In the genomic region with DNA sequence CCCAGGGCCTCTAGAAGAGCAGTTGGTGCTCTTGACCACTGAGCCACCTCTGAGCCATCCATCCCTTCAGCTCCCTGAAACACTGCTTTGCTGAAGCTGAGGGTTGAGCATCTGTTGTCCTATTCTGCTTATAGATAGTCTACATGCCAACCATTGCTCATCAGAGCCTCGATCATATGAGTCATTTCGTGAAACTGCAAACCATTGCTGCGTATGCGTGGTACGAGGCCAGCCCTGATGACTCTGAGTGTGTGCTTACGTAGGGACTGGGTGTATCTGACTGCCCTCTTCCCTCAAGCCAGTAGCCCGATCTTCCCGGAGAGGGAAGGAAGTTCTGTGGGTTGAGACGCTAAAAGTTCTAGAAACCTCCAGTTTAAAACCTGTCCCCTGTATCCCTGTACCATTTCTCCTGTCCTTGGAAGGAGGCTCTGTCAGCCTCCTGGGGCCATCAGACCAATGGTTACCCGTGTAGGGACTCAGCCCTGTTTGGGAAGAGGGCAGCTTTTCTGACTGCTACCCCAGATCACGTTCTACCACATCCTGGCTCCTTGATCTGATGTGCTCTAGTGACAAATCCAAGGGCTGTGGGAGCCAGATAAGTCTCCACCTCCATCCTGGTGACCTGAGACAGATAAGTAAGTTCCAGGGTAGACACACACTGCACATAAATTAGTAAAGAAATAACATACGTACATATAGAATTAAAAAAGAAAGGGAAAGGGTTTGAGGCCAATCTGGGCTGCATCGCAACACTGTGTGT, we compare ENCODE assay signal across 14 mouse cellular contexts. TPM values are rescaled to one million over a fixed set of nuclear protein-coding genes. Genes with fewer than 3 reads are reported as not detected.
DNase-seq lines count a peak whose midpoint lies in the region; ATAC-seq lines count a peak whose summit lies in the region.
"Had no signal": no experiment of that assay in that cellular context is flagged by ENCODE, and none has a peak within 500 bp of the region (broad histone marks: within the 10 kb centered on the region; RNA-seq: fewer than 3 reads in every experiment).

No protein-coding gene starts in this region.

- WGBS in liver, embryonic 13.5 days (ENCODE audit: insufficient replicate concordance): 35% methylated on average over 13 of the region's 13 CpGs

- no peak overlapping the region for H3K4me3 ChIP-seq in brown adipose tissue, adult 24 weeks (ENCODE audit: insufficient read depth, low read depth, low read length)
- no peak overlapping the region for H3K4me3 ChIP-seq in liver, embryonic 13.5 days (replicated peaks)
- H3K4me3 ChIP-seq: embryonic facial prominence, embryonic 13.5 days; midbrain, embryonic 10.5 days had no signal

- peak; percentile 83 for ATAC-seq in liver, embryonic 13.5 days (ENCODE audit: low read depth)
- peak; percentile 69 for ATAC-seq in neutrophil, adult 5-6 weeks (ENCODE audit: extremely low read depth, insufficient number of reproducible peaks, low FRiP score, poor library complexity, severe bottlenecking)

- peaks cover 23% of the 10 kb centered on the region for H3K4me1 ChIP-seq in brown adipose tissue, adult 24 weeks (ENCODE audit: control insufficient read depth, insufficient read depth, insufficient read length, low read length)
- H3K4me1 ChIP-seq in liver, embryonic 13.5 days (replicated peaks): peaks cover 43% of the 10 kb centered on the region

- no peak overlapping the region for H3K9ac ChIP-seq in liver, embryonic 13.5 days
- H3K9ac ChIP-seq: embryonic facial prominence, embryonic 13.5 days had no signal

- H3K27ac ChIP-seq in brown adipose tissue, adult 24 weeks (replicated peaks; ENCODE audit: low read depth, low read length): peak overlapping the region; percentile 41; the same call in 1 of the 2 replicates
- no peak overlapping the region for H3K27ac ChIP-seq in liver, embryonic 13.5 days
- H3K27ac ChIP-seq: embryonic facial prominence, embryonic 13.5 days; midbrain, embryonic 10.5 days had no signal

- no peaks in the 10 kb centered on the region for H3K27me3 ChIP-seq in liver, embryonic 13.5 days

- peak overlapping the region; percentile 35 for H3K4me2 ChIP-seq in liver, embryonic 13.5 days
- H3K4me2 ChIP-seq: embryonic facial prominence, embryonic 13.5 days had no signal

- no peaks in the 10 kb centered on the region for H3K9me3 ChIP-seq in liver, embryonic 13.5 days (replicated peaks)
- H3K9me3 ChIP-seq: embryonic facial prominence, embryonic 13.5 days; midbrain, embryonic 10.5 days had no signal

- DNase-seq in right cerebral cortex, adult 18-20 months: peak; percentile 54
- no peak for DNase-seq in right cerebral cortex, postnatal 4 days
- peak; percentile 17 for DNase-seq in liver, embryonic 13.5 days
- no peak for DNase-seq in urinary bladder, postnatal 4 days (ENCODE audit: low spot score in 2 of 2)
- no peak for DNase-seq in testis, postnatal 10 days (ENCODE audit: low spot score)
- DNase-seq in gastrocnemius, adult 18-20 months (ENCODE audit: low spot score): no peak
- DNase-seq: cerebellum, adult 2 months; kidney, adult 2 months had no signal

- no peaks in the 10 kb centered on the region for H3K36me3 ChIP-seq in liver, embryonic 13.5 days
- H3K36me3 ChIP-seq: embryonic facial prominence, embryonic 13.5 days; midbrain, embryonic 10.5 days had no signal

RNA-seq across cellular contexts. Expression of gene Anxa11, which starts 20.0 kb away (rescaled TPM):
- 33.6 and 35.3 TPM in 2 replicates for polyA plus RNA-seq in brown adipose tissue, adult 24 weeks (2012; ENCODE audit: insufficient read depth, insufficient read length, missing spikeins)
- polyA plus RNA-seq in liver, embryonic 13.5 days (2015; fragmentation: Nextera tagmentation; extraction: Ambion mirVana): 7.3 and 9.4 TPM in 2 replicates
- total RNA-seq in neutrophil, adult 5-6 weeks (2017): 43.6 and 47.0 TPM in 2 replicates
- total RNA-seq in gastrocnemius, adult 18-20 months (2021): 100 to 1,000 TPM; 100 to 102 TPM

RNA-seq across cellular contexts. Expression of gene Plac9a, which starts 40.9 kb away (rescaled TPM):
- polyA plus RNA-seq in brown adipose tissue, adult 24 weeks (2012; ENCODE audit: insufficient read depth, insufficient read length, missing spikeins): 2.8 and 6.4 TPM in 2 replicates
- 0.70 TPM in 1 of 2 replicates, not detected in the other for polyA plus RNA-seq in liver, embryonic 13.5 days (2015; fragmentation: Nextera tagmentation; extraction: Ambion mirVana)
- not detected in 2 replicates for total RNA-seq in neutrophil, adult 5-6 weeks (2017)
- 1 to 10 TPM; 2.2 to 4.1 TPM for total RNA-seq in gastrocnemius, adult 18-20 months (2021)
- polyA plus RNA-seq: cerebellum, adult 2 months; embryonic facial prominence, embryonic 13.5 days; hindbrain, embryonic 11.5 days; midbrain, embryonic 10.5 days; neural tube, embryonic 14.5 days had no signal

Comparison
In these comparisons a context has a peak if more than half of its experiments do, and no peak if none do; other contexts are left out.
1. DNase-seq: peak in right cerebral cortex, adult 18-20 months (single experiment) and liver, embryonic 13.5 days (single experiment); none in right cerebral cortex, postnatal 4 days (single experiment), urinary bladder, postnatal 4 days (0 of 2), testis, postnatal 10 days (single experiment) and gastrocnemius, adult 18-20 months (single experiment).